Mouse (Mus musculus) right cerebral cortex, postnatal 36 days (tissue): ENCODE measurements around the gene Slc25a45.
"Not testable (repeated sequence)": the region's sequence is repeated elsewhere in the genome, so short reads cannot be mapped to it uniquely, and the experiment has no call there.

Source experiments
- DNase-seq, 2 experiments: peaks; one replicate each; pipeline ENCODE4 v3.0.0; 2022; ENCODE audit warnings: low spot score in 2 of 2, mixed read lengths in 1 of 2

The Slc25a45 gene

GRCm38 (mm10) chr19:5856604-5857003, 21.0 kb upstream of the Slc25a45 start:
- no peak for DNase-seq

- DNase-seq, result no peak
These were observed 15.1 kb upstream of the Slc25a45 start for GRCm38 (mm10) chr19:5862335-5863085.

- no peak for DNase-seq
These were observed 13.8 kb upstream of the Slc25a45 start for GRCm38 (mm10) chr19:5863776-5864175.

- DNase-seq, result no peak
These were observed 12.8 kb upstream of the Slc25a45 start for GRCm38 (mm10) chr19:5864710-5865398.

GRCm38 (mm10) chr19:5868096-5868495, 9.5 kb upstream of the Slc25a45 start:
- no peak for DNase-seq

GRCm38 (mm10) chr19:5871273-5871672, 6.3 kb upstream of the Slc25a45 start:
- no peak for DNase-seq

- DNase-seq, result no peak
These were observed 5.9 kb upstream of the Slc25a45 start for GRCm38 (mm10) chr19:5871683-5872082.

GRCm38 (mm10) chr19:5872528-5872927, 5.1 kb upstream of the Slc25a45 start:
- DNase-seq, result no peak

GRCm38 (mm10) chr19:5872931-5873556, 4.6 kb upstream of the Slc25a45 start:
- DNase-seq, result no peak

- no peak for DNase-seq
These were observed 3.1 kb upstream of the Slc25a45 start for GRCm38 (mm10) chr19:5874391-5874968.

GRCm38 (mm10) chr19:5874969-5875480, 2.6 kb upstream of the Slc25a45 start, which contains the start of gene Frmd8:
Frmd8 (minus strand) TSS chr19:5875274.
- DNase-seq, result peak; percentile 88

- no peak for DNase-seq
These were observed 734 bp downstream of the Slc25a45 start for GRCm38 (mm10) chr19:5878362-5878722.

GRCm38 (mm10) chr19:5878916-5879315, 1.3 kb downstream of the Slc25a45 start:
- no peak for DNase-seq

GRCm38 (mm10) chr19:5879735-5880134, 2.1 kb downstream of the Slc25a45 start:
- no peak for DNase-seq

GRCm38 (mm10) chr19:5881155-5881554, 3.5 kb downstream of the Slc25a45 start:
- DNase-seq, result no peak

- DNase-seq, result not testable (repeated sequence)
These were observed 4.5 kb downstream of the Slc25a45 start for GRCm38 (mm10) chr19:5882079-5882478.

GRCm38 (mm10) chr19:5883935-5884334, 6.3 kb downstream of the Slc25a45 start:
- DNase-seq, result no peak

- no peak for DNase-seq
These were observed 8.2 kb downstream of the Slc25a45 start for GRCm38 (mm10) chr19:5885838-5886237.

- DNase-seq, result no peak
These were observed 9.7 kb downstream of the Slc25a45 start for GRCm38 (mm10) chr19:5887234-5887815.

- DNase-seq, result no peak
These were observed 11.6 kb downstream of the Slc25a45 start for GRCm38 (mm10) chr19:5889211-5889610.

- no peak for DNase-seq
These were observed 14.1 kb downstream of the Slc25a45 start for GRCm38 (mm10) chr19:5891521-5892258.
